Mouse (Mus musculus) liver, embryonic 13.5 days (tissue): ENCODE results near the gene Copz1. TPM values are rescaled to one million over a fixed set of nuclear protein-coding genes. Genes with fewer than 3 reads are reported as not detected.

Source experiments
- ATAC-seq: fragments of 200-750 bp; cut with Nextera tagmentation; 2 replicates; pipeline ENCODE4 v1.8.0; 2017; ENCODE audit warnings: low read depth, mild to moderate bottlenecking, moderate number of reproducible peaks, moderate library complexity
- DNase-seq: peaks from one replicate; pipeline ENCODE4 v3.0.0; 2022
- H3K27ac ChIP-seq: fragments of 300-500 bp; sonication (generic); 2 replicates; pipeline ENCODE4 v1.5.1; 2015; ENCODE audit warnings: moderate library complexity, mild to moderate bottlenecking, inconsistent platforms
- H3K27me3 ChIP-seq: fragments of 300-500 bp; sonication (generic); 2 replicates; pipeline ENCODE4 v1.6.1; 2015; ENCODE audit warnings: mild to moderate bottlenecking, inconsistent platforms
- H3K36me3 ChIP-seq: fragments of 300-500 bp; sonication (generic); 2 replicates; pipeline ENCODE4 v1.6.1; 2015; ENCODE audit warnings: mild to moderate bottlenecking, inconsistent platforms
- H3K4me1 ChIP-seq: fragments of 300-500 bp; sonication (generic); replicated peaks from 2 replicates; pipeline ENCODE4 v1.6.1; 2015; ENCODE audit warnings: inconsistent platforms
- H3K4me2 ChIP-seq: fragments of 300-500 bp; sonication (generic); 2 replicates; pipeline ENCODE4 v1.6.1; 2015; ENCODE audit warnings: inconsistent platforms, mild to moderate bottlenecking, moderate library complexity
- H3K4me3 ChIP-seq: fragments of 300-500 bp; sonication (generic); replicated peaks from 2 replicates; pipeline ENCODE4 v1.5.1; 2015; ENCODE audit warnings: mild to moderate bottlenecking, inconsistent platforms
- H3K9ac ChIP-seq: fragments of 300-500 bp; sonication (generic); 2 replicates; pipeline ENCODE4 v1.6.1; 2015; ENCODE audit warnings: mild to moderate bottlenecking, inconsistent platforms
- H3K9me3 ChIP-seq: fragments of 300-500 bp; sonication (generic); replicated peaks from 2 replicates; pipeline ENCODE4 v1.6.1; 2016; ENCODE audit warnings: inconsistent platforms
- WGBS: fragments of 180-500 bp; shearing (Covaris S2); methylation state at CpG from one replicate; pipeline ENCODE4 v1.1.7; 2015; ENCODE audit not compliant: insufficient replicate concordance; 5-methylcytosine and 5-hydroxymethylcytosine counted together
- polyA plus RNA-seq: library from polyadenylated mRNA; unstranded; fragments of >200 nt; fragmentation: Nextera tagmentation; extraction: Ambion mirVana; gene quantifications from 2 replicates; pipeline ENCODE4 v1.2.1, GENCODE M21; 2015

Copz1 gene
- polyA plus RNA-seq, 1 experiment from 2014 or later: 213 TPM

DNA sequence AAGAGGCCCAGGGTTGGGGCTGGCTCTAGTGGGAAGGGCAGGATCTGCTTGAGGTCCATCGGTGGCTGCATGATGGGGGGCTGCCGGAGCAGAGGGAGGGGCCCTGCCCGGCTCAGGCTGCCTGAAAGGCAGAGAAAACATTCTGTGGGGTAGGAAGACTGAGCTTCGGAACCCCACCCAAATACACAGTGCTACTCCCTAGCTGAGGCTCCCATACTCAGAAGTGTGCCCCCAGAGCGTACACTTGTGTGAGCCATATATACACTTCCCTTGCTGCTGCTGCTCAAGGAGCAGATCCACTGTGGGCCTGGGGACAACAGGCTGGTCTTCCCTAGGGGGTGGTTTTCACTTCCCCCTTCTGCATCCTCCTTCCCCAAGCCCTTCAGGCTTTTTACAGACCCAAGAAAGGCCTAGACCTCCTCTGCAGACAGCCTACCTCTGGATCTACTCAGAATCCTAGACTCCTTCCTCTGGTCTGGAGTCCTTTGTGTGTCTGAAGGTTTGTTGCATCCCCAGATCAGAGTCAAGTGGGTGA, 60.6 kb downstream of the Copz1 start:
- Histone ChIP-seq H3K27ac (peak overlapping the region; percentile 68), H3K9ac (peak overlapping the region; percentile 29; the same call in 1 of the 2 replicates)
- DNase-seq: no peak

GRCm38 (mm10) chr15:103333738-103334137, 61.2 kb downstream of the Copz1 start:
- 58% methylated on average over 5 of the region's 5 CpGs for WGBS
- Histone ChIP-seq H3K27ac (peak overlapping the region; percentile 53), H3K4me2 (peak overlapping the region; percentile 31), H3K4me1 (peaks cover 49% of the 10 kb centered on the region), H3K27me3 (peaks cover 10% of the 10 kb centered on the region), H3K9me3 (no peaks in the 10 kb centered on the region), H3K9ac (peak overlapping the region; percentile 29; the same call in 1 of the 2 replicates), H3K36me3 (no peaks in the 10 kb centered on the region), H3K4me3 (peak overlapping the region; percentile 23)
- peak; percentile 33; the same call in 1 of the 2 replicates for ATAC-seq
- DNase-seq: no peak

More for the DNA sequence above, 60.6 kb downstream of the Copz1 start:
- H3K36me3 ChIP-seq: no peaks in the 10 kb centered on the region
- H3K9me3 ChIP-seq: no peaks in the 10 kb centered on the region
- ATAC-seq: peak; percentile 18; the same call in 1 of the 2 replicates
- H3K27me3 ChIP-seq: peaks cover 4% of the 10 kb centered on the region; the same call in 1 of the 2 replicates
- peak overlapping the region; percentile 31 for H3K4me2 ChIP-seq
- H3K4me1 ChIP-seq: peaks cover 43% of the 10 kb centered on the region
- 36% methylated on average over 5 of the region's 5 CpGs for WGBS
- peak overlapping the region; percentile 23 for H3K4me3 ChIP-seq

- H3K9me3 ChIP-seq: no peaks in the 10 kb centered on the region
These were observed 61.7 kb downstream of the Copz1 start for GRCm38 (mm10) chr15:103334194-103334593.

DNA sequence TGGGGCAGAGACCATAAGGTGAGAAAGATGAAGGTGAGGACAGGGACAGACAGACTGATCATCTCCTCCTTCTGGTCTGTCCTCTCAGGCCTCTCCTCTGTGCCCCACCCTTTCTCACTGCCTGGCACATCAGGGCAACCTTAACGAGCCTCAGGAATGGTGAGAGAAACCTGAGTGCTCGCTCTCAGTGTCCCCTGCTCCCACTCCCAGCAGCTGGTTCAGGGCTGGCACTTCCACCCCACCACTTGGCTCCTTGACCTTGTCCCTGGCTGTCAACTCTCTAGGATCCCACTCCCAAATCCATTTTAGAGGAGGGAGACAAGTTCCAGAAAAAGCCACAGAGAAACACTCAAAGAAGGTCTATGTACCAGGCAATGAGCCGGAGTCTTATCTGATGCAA, 62.5 kb downstream of the Copz1 start:
- H3K9ac ChIP-seq: no peak overlapping the region
- no peak overlapping the region for H3K4me2 ChIP-seq
- H3K36me3 ChIP-seq: no peaks in the 10 kb centered on the region
- WGBS: 58% methylated on average over 3 of the region's 3 CpGs
- ATAC-seq (no peak), DNase-seq (no peak)
- H3K4me1 ChIP-seq: peaks cover 62% of the 10 kb centered on the region
- H3K9me3 ChIP-seq: no peaks in the 10 kb centered on the region
- H3K27me3 ChIP-seq: peaks cover 22% of the 10 kb centered on the region
- H3K27ac ChIP-seq: no peak overlapping the region
- no peak overlapping the region for H3K4me3 ChIP-seq

More at GRCm38 (mm10) chr15:103334194-103334593, 61.7 kb downstream of the Copz1 start:
- Histone ChIP-seq H3K4me2 (peak overlapping the region; percentile 31), H3K4me3 (peak overlapping the region; percentile 23; the same call in 1 of the 2 replicates), H3K9ac (no peak overlapping the region), H3K27ac (peak overlapping the region; percentile 53), H3K36me3 (no peaks in the 10 kb centered on the region), H3K4me1 (peaks cover 54% of the 10 kb centered on the region), H3K27me3 (peaks cover 15% of the 10 kb centered on the region)
- 11% methylated on average over 2 of the region's 2 CpGs for WGBS
- peak; percentile 27; the same call in 1 of the 2 replicates for ATAC-seq
- no peak for DNase-seq

- H3K4me3 ChIP-seq: no peak overlapping the region
- H3K36me3 ChIP-seq: no peaks in the 10 kb centered on the region
- WGBS: 57% methylated on average over 7 of the region's 7 CpGs
- no peaks in the 10 kb centered on the region for H3K9me3 ChIP-seq
- no peak for DNase-seq
- H3K27me3 ChIP-seq: peaks cover 28% of the 10 kb centered on the region
- H3K27ac ChIP-seq: no peak overlapping the region
- H3K9ac ChIP-seq: no peak overlapping the region
- peaks cover 68% of the 10 kb centered on the region for H3K4me1 ChIP-seq
- ATAC-seq: no peak
- H3K4me2 ChIP-seq: no peak overlapping the region
These were observed 63.1 kb downstream of the Copz1 start for GRCm38 (mm10) chr15:103335488-103336235.

DNA sequence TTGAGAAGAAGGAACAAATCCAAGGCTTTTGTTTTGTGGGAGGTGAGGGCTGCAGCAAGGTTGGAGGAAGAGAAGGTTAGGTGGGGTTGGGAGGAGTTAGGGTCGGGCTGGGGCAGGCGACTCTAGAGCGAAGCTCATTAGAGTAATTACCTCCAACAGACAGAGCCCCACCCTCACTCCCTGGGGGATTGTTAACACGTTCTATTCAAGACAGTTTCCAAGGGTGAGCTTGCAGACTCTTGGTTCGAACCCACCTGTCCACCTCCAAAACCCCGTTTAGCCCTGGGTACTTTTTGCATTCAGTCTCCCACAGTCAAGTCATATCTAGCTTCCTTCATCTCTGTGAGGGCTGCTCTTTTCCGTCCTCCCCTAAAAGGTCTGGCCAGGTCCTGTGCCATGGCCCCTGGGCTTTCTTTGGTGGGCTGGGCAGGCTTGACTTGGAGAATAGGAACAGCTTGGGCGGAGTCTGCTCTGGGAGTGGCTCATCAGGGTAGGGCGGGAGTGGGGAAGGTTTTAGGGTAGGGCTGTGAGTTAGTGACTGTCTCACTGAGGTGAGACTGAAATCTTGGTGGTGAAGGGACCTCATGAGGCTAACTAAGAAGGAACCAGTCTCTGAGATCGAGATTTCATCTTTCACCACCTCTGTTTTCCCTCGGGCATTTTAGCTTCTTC, 64.6 kb downstream of the Copz1 start:
- Histone ChIP-seq H3K9me3 (no peaks in the 10 kb centered on the region), H3K4me3 (no peak overlapping the region), H3K36me3 (no peaks in the 10 kb centered on the region), H3K4me2 (no peak overlapping the region), H3K9ac (no peak overlapping the region), H3K27me3 (peaks cover 43% of the 10 kb centered on the region), H3K4me1 (peaks cover 72% of the 10 kb centered on the region), H3K27ac (no peak overlapping the region)
- 28% methylated on average over 11 of the region's 11 CpGs for WGBS
- DNase-seq (no peak), ATAC-seq (no peak)

DNA sequence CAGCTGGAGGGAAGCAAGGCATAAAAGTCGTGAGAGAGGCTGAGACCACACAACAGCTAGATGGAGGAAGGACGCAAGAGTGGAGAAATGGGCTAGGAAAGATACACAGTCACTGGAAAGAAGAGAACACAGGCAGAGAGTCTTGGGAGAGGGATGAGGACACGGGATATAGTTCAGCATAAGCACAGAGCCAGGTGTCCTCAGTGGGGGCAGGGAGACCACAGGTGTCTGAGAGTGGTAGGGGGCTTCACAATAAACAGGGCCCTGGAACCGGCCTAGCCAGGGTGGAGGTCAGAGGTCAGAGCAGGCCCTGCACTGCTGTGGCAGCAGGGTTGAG, 66.3 kb downstream of the Copz1 start:
- 23% methylated on average over 4 of the region's 4 CpGs for WGBS
- Histone ChIP-seq H3K9me3 (no peaks in the 10 kb centered on the region), H3K27me3 (peaks cover 45% of the 10 kb centered on the region), H3K27ac (peak overlapping the region; percentile 58), H3K4me1 (peaks cover 63% of the 10 kb centered on the region), H3K9ac (peak overlapping the region; percentile 62; the same call in 1 of the 2 replicates), H3K4me3 (peak overlapping the region; percentile 66), H3K4me2 (peak overlapping the region; percentile 94), H3K36me3 (no peaks in the 10 kb centered on the region)
- ATAC-seq: no peak
- no peak for DNase-seq

DNA sequence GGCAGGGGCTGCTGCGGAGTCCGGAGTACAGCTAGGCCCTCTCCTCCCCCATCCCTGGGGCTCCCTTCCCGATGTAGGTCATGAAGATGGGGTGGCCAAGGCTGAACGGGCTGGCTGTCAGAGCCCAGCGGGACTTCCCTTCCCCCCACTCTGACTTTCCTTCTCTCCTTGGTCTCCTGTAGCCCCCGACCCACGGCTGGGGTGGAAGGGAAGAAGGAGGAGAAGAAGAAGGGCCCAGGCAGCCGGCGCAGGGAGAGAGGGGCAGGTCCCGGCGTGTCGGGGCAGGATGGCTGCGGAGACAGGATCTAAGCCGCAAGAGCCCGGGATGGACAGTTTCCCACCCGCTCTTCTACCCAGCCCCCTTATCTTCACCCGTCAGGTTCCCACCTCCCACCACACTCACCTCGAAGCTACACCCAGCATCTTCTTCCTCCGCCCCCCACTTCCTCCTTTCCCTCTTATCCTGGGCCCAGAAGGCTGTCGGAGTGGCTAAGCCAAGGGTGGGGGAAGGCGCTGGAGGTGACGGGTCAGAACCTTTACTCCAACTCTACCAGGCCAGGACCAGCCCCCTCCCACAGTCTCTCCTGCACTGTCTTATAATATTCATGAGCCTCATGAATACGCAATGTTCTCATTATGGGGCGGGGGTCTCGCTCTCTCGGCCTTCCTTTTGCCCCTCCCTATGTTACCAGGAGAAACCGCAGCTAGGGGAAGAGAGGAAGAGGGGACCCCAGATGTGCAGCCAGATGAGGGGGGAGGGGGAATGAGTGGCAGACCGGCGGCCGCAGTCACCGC, 66.8 kb downstream of the Copz1 start:
- WGBS: 1% methylated on average over 31 of the region's 31 CpGs
- DNase-seq: peak; percentile 50

GRCm38 (mm10) chr15:103339961-103340337, 67.4 kb downstream of the Copz1 start, which contains the start of gene Zfp385a:
TSS of gene Zfp385a (minus strand) at chr15:103340093.
- peak; percentile 63 for ATAC-seq
- WGBS: 0% methylated on average over 19 of the region's 26 CpGs
- H3K27ac ChIP-seq: peak within 1 kb of the TSS; percentile 58

More for the DNA sequence above, 66.8 kb downstream of the Copz1 start:
- H3K27me3 ChIP-seq: peaks cover 45% of the 10 kb centered on the region
- H3K9ac ChIP-seq: peak overlapping the region; percentile 62
- H3K9me3 ChIP-seq: no peaks in the 10 kb centered on the region
- ATAC-seq: peak; percentile 64
- peak overlapping the region; percentile 94 for H3K4me2 ChIP-seq
- H3K36me3 ChIP-seq: peaks cover 5% of the 10 kb centered on the region
- peak overlapping the region; percentile 58 for H3K27ac ChIP-seq
- H3K4me3 ChIP-seq: peak overlapping the region; percentile 66
- peaks cover 57% of the 10 kb centered on the region for H3K4me1 ChIP-seq

DNA sequence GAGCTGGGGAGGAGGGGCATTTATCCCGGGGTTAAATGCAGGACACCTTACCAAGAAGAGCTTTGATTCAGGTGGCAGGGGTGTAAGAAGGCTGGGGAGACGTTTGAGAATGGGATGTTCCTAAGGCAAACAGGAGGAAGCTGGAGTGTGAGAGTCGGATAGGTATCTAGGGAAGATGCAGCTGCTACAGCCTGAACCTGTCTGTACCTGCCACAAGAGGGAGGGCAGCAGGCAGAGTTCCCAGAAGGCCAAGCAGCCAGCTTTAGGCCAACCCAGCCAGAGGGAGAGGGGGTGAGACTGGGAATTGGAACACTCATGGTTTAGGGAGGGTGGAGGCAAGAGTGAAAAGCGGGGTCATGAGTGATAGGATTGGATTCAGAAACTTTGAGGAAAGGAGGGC, 68.3 kb downstream of the Copz1 start:
- 16% methylated on average over 4 of the region's 4 CpGs for WGBS
- no peak for DNase-seq
- peak overlapping the region; percentile 94 for H3K4me2 ChIP-seq
- H3K4me1 ChIP-seq: peaks cover 50% of the 10 kb centered on the region
- peaks cover 19% of the 10 kb centered on the region for H3K36me3 ChIP-seq
- ATAC-seq: no peak
- peak overlapping the region; percentile 66; the same call in 1 of the 2 replicates for H3K4me3 ChIP-seq
- H3K9ac ChIP-seq: no peak overlapping the region
- no peak overlapping the region for H3K27ac ChIP-seq
- peaks cover 45% of the 10 kb centered on the region for H3K27me3 ChIP-seq
- no peaks in the 10 kb centered on the region for H3K9me3 ChIP-seq

More at GRCm38 (mm10) chr15:103339961-103340337, 67.4 kb downstream of the Copz1 start, which contains the start of gene Zfp385a:
- H3K27me3 ChIP-seq: peaks cover 45% of the 10 kb centered on the region
- H3K9ac ChIP-seq: peak within 1 kb of the TSS; percentile 62
- peak within 1 kb of the TSS; percentile 66 for H3K4me3 ChIP-seq
- H3K9me3 ChIP-seq: no peaks in the 10 kb centered on the region
- peak; percentile 54 for DNase-seq
- peak within 1 kb of the TSS; percentile 94 for H3K4me2 ChIP-seq
- peaks cover 53% of the 10 kb centered on the region for H3K4me1 ChIP-seq
- peaks cover 11% of the 10 kb centered on the region for H3K36me3 ChIP-seq
